9 mouse cellular contexts compared by ENCODE assay signal in genomic region chr3:151837749-151838148, GRCm38 (mm10). TPM values are rescaled to one million over a fixed set of nuclear protein-coding genes. Genes with fewer than 3 reads are reported as not detected.
DNase-seq lines count a peak whose midpoint lies in the region; ATAC-seq lines count a peak whose summit lies in the region.
"Had no signal": no experiment of that assay in that cellular context is flagged by ENCODE, and none has a peak within 500 bp of the region (broad histone marks: within the 10 kb centered on the region; RNA-seq: fewer than 3 reads in every experiment).

No protein-coding gene starts in this region.

- no peaks in the 10 kb centered on the region for H3K4me1 ChIP-seq in lung, embryonic 16.5 days (replicated peaks; ENCODE audit: control insufficient read depth, insufficient read depth, low read length)
- no peaks in the 10 kb centered on the region for H3K4me1 ChIP-seq in liver, embryonic 15.5 days (replicated peaks)

- DNase-seq in lung, postnatal 10 days: no peak
- DNase-seq in spleen, adult 12 weeks (ENCODE audit: low spot score): no peak
- DNase-seq in thymus, adult 18-20 months: no peak
- DNase-seq in left cerebral cortex, adult 11 months (ENCODE audit: low spot score): no peak
- DNase-seq: thymus, postnatal 14 days had no signal

- no peak overlapping the region for H3K27ac ChIP-seq in lung, embryonic 16.5 days (ENCODE audit: low read length)
- no peak overlapping the region for H3K27ac ChIP-seq in liver, embryonic 15.5 days (replicated peaks)

- H3K9ac ChIP-seq in lung, embryonic 16.5 days (ENCODE audit: low read length): peak overlapping the region; percentile 72
- no peak overlapping the region for H3K9ac ChIP-seq in liver, embryonic 15.5 days

- H3K4me3 ChIP-seq in lung, embryonic 16.5 days (ENCODE audit: low read length): peak overlapping the region; percentile 61
- no peak overlapping the region for H3K4me3 ChIP-seq in liver, embryonic 15.5 days (replicated peaks)

- H3K4me2 ChIP-seq in lung, embryonic 16.5 days (ENCODE audit: low read depth, low read length): peak overlapping the region; percentile 96
- H3K4me2 ChIP-seq in liver, embryonic 15.5 days: peak overlapping the region; percentile 54; the same call in 1 of the 2 replicates

- no peak for ATAC-seq in lung, embryonic 16.5 days (ENCODE audit: low read depth)
- ATAC-seq in granulocyte monocyte progenitor cell, adult 5-6 weeks (replicated peaks; ENCODE audit: poor library complexity, severe bottlenecking): peak; percentile 72
- ATAC-seq in liver, embryonic 15.5 days (ENCODE audit: insufficient read depth): no peak

- WGBS in lung, embryonic 16.5 days: 53% methylated on average over 9 of the region's 9 CpGs
- 37% methylated on average over 9 of the region's 9 CpGs for WGBS in liver, embryonic 15.5 days (ENCODE audit: insufficient replicate concordance)

- peaks cover 13% of the 10 kb centered on the region for H3K27me3 ChIP-seq in lung, embryonic 16.5 days (ENCODE audit: control insufficient read depth, insufficient read depth, low read depth, low read length)
- H3K27me3 ChIP-seq in liver, embryonic 15.5 days: peaks cover 11% of the 10 kb centered on the region

- H3K36me3 ChIP-seq in lung, embryonic 16.5 days (ENCODE audit: control insufficient read depth, insufficient read depth, low read length): no peaks in the 10 kb centered on the region
- H3K36me3 ChIP-seq in liver, embryonic 15.5 days (replicated peaks): no peaks in the 10 kb centered on the region

- no peaks in the 10 kb centered on the region for H3K9me3 ChIP-seq in lung, embryonic 16.5 days (ENCODE audit: control insufficient read depth, low read length)
- no peaks in the 10 kb centered on the region for H3K9me3 ChIP-seq in liver, embryonic 15.5 days (replicated peaks)
- H3K9me3 ChIP-seq: megakaryocyte, embryonic 14.5 days had no signal

RNA-seq across cellular contexts. Expression of gene Ptgfr, which starts 0.3 kb away (rescaled TPM):
- 0.75 TPM in 2 replicates for polyA plus RNA-seq in lung, embryonic 16.5 days (2015; fragmentation: Nextera tagmentation; extraction: Ambion mirVana)
- 0.04 TPM in 1 of 2 replicates, not detected in the other for total RNA-seq in granulocyte monocyte progenitor cell, adult 5-6 weeks (2014; fragmentation: Nextera tagmentation)
- not detected in 2 replicates for total RNA-seq in granulocyte monocyte progenitor cell, adult 5-6 weeks (2017)
- 0.09 and 0.20 TPM in 2 replicates for polyA plus RNA-seq in liver, embryonic 15.5 days (2015; fragmentation: Nextera tagmentation; extraction: Ambion mirVana)
